9 mouse cellular contexts compared by ENCODE assay signal in the genomic region with DNA sequence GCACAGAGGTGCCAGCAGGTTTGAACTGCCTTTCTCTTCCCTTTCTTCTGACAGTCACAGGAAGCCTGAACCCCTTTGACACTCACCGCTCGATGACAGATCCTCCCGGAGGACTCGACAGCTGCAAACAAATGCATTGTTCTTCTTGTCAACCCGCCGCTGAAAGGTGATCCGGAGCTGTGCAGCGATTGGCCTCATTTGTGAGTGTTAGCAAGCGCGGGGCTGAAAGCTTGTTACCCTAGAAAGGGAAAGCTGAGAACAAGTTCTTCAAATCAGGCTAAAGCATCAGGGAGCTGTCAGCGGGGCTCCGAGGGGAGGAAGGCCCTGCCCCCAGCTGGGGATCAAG.
DNase-seq lines count a peak whose midpoint lies in the region; ATAC-seq lines count a peak whose summit lies in the region.
"Had no signal": no experiment of that assay in that cellular context is flagged by ENCODE, and none has a peak within 500 bp of the region (broad histone marks: within the 10 kb centered on the region; RNA-seq: fewer than 3 reads in every experiment).

No protein-coding gene starts in this region.

- H3K9me3 ChIP-seq in heart, embryonic 15.5 days (replicated peaks), result no peaks in the 10 kb centered on the region
- H3K9me3 ChIP-seq in liver, embryonic 12.5 days (replicated peaks), result no peaks in the 10 kb centered on the region
- no peaks in the 10 kb centered on the region for H3K9me3 ChIP-seq in stomach, embryonic 16.5 days (replicated peaks; ENCODE audit: control insufficient read depth, low read length)

- H3K4me1 ChIP-seq in heart, embryonic 15.5 days (replicated peaks), result peaks cover 4% of the 10 kb centered on the region
- H3K4me1 ChIP-seq in liver, embryonic 12.5 days, result no peaks in the 10 kb centered on the region
- no peaks in the 10 kb centered on the region; the same call in 1 of the 2 replicates for H3K4me1 ChIP-seq in stomach, embryonic 16.5 days (ENCODE audit: control insufficient read depth, insufficient read depth, low read length)

- WGBS in heart, embryonic 15.5 days, result under 1% methylated on average over 12 of the region's 12 CpGs
- WGBS in liver, embryonic 12.5 days (ENCODE audit: insufficient replicate concordance), result 3% methylated on average over 12 of the region's 12 CpGs
- 3% methylated on average over 12 of the region's 12 CpGs for WGBS in stomach, embryonic 16.5 days

- H3K4me3 ChIP-seq in heart, embryonic 15.5 days, result peak overlapping the region; percentile 20
- no peak overlapping the region for H3K4me3 ChIP-seq in liver, embryonic 12.5 days
- H3K4me3 ChIP-seq in stomach, embryonic 16.5 days (replicated peaks; ENCODE audit: low read length), result no peak overlapping the region
- H3K4me3 ChIP-seq: left cerebral cortex, adult 2 months had no signal

- no peak overlapping the region for H3K9ac ChIP-seq in heart, embryonic 15.5 days
- no peak overlapping the region for H3K9ac ChIP-seq in liver, embryonic 12.5 days
- 0 out of 2 replicates have a peak overlapping the region, but pooled peaks have one; percentile 13 for H3K9ac ChIP-seq in stomach, embryonic 16.5 days (ENCODE audit: low read length)

- peak; percentile 5 for DNase-seq in thymus, postnatal 0 days (ENCODE audit: low spot score)
- no peak for DNase-seq in thymus, adult 18-20 months
- no peak for DNase-seq in adrenal gland, postnatal 10 days
- no peak for DNase-seq in right cerebral cortex, postnatal 4 days

- H3K4me2 ChIP-seq in heart, embryonic 15.5 days, result peak overlapping the region; percentile 49
- H3K4me2 ChIP-seq in liver, embryonic 12.5 days, result peak overlapping the region; percentile 32; the same call in 1 of the 2 replicates
- H3K4me2 ChIP-seq in stomach, embryonic 16.5 days (ENCODE audit: low read depth, low read length), result peak overlapping the region; percentile 33

- no peak; the same call in 1 of the 2 replicates for ATAC-seq in heart, embryonic 15.5 days (replicated peaks; ENCODE audit: insufficient number of reproducible peaks, insufficient read depth, low FRiP score, low read depth)
- ATAC-seq in liver, embryonic 12.5 days, result no peak
- no peak for ATAC-seq in stomach, embryonic 16.5 days (ENCODE audit: insufficient read depth, low FRiP score)
- no peak for ATAC-seq in frontal cortex, adult (ENCODE audit: low TSS enrichment)

- H3K27ac ChIP-seq in heart, embryonic 15.5 days, result no peak overlapping the region
- H3K27ac ChIP-seq in liver, embryonic 12.5 days, result no peak overlapping the region
- H3K27ac ChIP-seq in stomach, embryonic 16.5 days (ENCODE audit: low read length), result no peak overlapping the region
- H3K27ac ChIP-seq: left cerebral cortex, adult 2 months had no signal

- H3K36me3 ChIP-seq in heart, embryonic 15.5 days, result no peaks in the 10 kb centered on the region
- H3K36me3 ChIP-seq in liver, embryonic 12.5 days, result no peaks in the 10 kb centered on the region
- H3K36me3 ChIP-seq in stomach, embryonic 16.5 days (ENCODE audit: control insufficient read depth, insufficient read depth, low read length), result no peaks in the 10 kb centered on the region

- H3K27me3 ChIP-seq in heart, embryonic 15.5 days, result peaks cover 25% of the 10 kb centered on the region
- H3K27me3 ChIP-seq in liver, embryonic 12.5 days (replicated peaks), result peaks cover 28% of the 10 kb centered on the region
- H3K27me3 ChIP-seq in stomach, embryonic 16.5 days (ENCODE audit: control insufficient read depth, insufficient read depth, low read length), result no peaks in the 10 kb centered on the region
